Mouse (Mus musculus): Measurements from ENCODE around the gene Fbxl7. TPM values are rescaled to one million over a fixed set of nuclear protein-coding genes. Genes with fewer than 3 reads are reported as not detected.

Gene Fbxl7
- total and polyA plus RNA-seq, 3 experiments, result not detected

DNA sequence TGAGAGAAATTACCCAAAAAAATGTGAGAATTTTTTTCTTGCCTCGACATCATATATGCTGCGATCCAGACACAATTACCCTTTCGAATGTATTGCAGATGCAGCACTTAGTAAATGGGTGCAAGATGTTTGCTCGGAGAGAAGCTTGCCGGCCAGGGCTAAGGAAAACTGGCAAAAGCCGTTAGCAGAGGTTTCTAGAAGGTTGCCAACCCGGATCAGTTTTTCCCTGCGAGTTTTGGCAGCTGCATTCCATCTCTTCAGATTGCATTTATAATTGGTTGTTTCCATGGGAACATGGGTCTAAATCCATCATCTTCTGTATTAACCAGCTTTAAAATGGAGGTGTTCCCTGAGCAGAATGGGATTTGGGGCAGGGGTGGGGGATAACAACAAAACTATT is 240.4 kb downstream of the Fbxl7 start:
- H3K9ac ChIP-seq (ENCODE audit: insufficient read depth, low read depth), result no peak overlapping the region
- no peak for DNase-seq (ENCODE audit: extremely low read depth)
- no peak overlapping the region for H3K27ac ChIP-seq (ENCODE audit: insufficient read depth, low read depth)
- no peaks in the 10 kb centered on the region for H3K27me3 ChIP-seq (replicated peaks)
- dilution Hi-C loops (cut with MboI; ENCODE audit: extremely low pct_ligation_motif_present, extremely low pct_unique_long_range_greater_than_20kb, low sequenced_read_pairs), result no loop called here
- no peak overlapping the region for H3K4me2 ChIP-seq (ENCODE audit: insufficient read depth, low read depth, poor library complexity, severe bottlenecking)
- H3K79me2 ChIP-seq (replicated peaks; ENCODE audit: control insufficient read depth, extremely low read depth, insufficient read depth, poor library complexity, severe bottlenecking), result no peaks in the 10 kb centered on the region
- H3K36me3 ChIP-seq (replicated peaks in 1 of 2; ENCODE audit: control insufficient read depth in 1 of 2, insufficient read depth in 1 of 2, low read length in 1 of 2), result no peaks in the 10 kb centered on the region
- H3K4me3 ChIP-seq (replicated peaks in 1 of 3; ENCODE audit: low read depth in 2 of 3, low read length in 2 of 3, poor library complexity in 1 of 3), result no peak overlapping the region
- in situ Hi-C loops (cut with MboI; ENCODE audit: low pct_ligation_motif_present, low pct_unique_long_range_greater_than_20kb, low sequenced_read_pairs), result no loop called here
- TF ChIP-seq CHD1 (IDR thresholded peaks at IDR 0.05; ENCODE audit: low read depth, low read length) (no peak), USF1 (IDR thresholded peaks at IDR 0.05; ENCODE audit: low read depth, low read length) (no peak), KAT2A (IDR thresholded peaks at IDR 0.05; ENCODE audit: insufficient replicate concordance, low read length) (no peak)
- H3K9me3 ChIP-seq (replicated peaks; ENCODE audit: low read length), result no peaks in the 10 kb centered on the region
- no peaks in the 10 kb centered on the region for H3K4me1 ChIP-seq (ENCODE audit: control insufficient read depth in 1 of 2, insufficient read depth in 2 of 2)

DNA sequence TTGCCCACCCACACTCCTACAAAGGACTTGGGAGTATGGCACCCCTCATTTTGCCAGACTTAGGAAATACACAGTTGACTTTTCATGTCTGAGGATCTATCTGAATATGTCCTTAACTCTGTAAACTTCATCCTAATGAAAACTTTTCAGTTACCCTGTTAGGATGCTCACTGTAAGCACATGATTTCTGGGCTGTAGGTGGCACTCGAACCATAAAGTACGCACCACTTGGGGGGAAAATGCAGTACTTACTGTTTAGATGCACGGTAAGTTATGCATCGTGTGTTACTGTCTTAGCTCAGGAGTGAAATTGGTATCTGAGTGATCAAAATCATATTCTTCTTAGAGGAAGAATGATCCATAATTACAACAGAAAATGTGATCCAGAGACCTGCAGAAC is 252.8 kb downstream of the Fbxl7 start:
- Histone ChIP-seq H3K27ac (ENCODE audit: insufficient read depth, low read depth) (no peak overlapping the region), H3K36me3 (replicated peaks in 1 of 2; ENCODE audit: control insufficient read depth in 1 of 2, insufficient read depth in 1 of 2, low read length in 1 of 2) (no peaks in the 10 kb centered on the region), H3K4me3 (replicated peaks in 1 of 3; ENCODE audit: low read depth in 2 of 3, low read length in 2 of 3, poor library complexity in 1 of 3) (no peak overlapping the region), H3K27me3 (replicated peaks) (no peaks in the 10 kb centered on the region), H3K79me2 (replicated peaks; ENCODE audit: control insufficient read depth, extremely low read depth, insufficient read depth, poor library complexity, severe bottlenecking) (no peaks in the 10 kb centered on the region), H3K9me3 (replicated peaks; ENCODE audit: low read length) (no peaks in the 10 kb centered on the region), H3K4me2 (ENCODE audit: insufficient read depth, low read depth, poor library complexity, severe bottlenecking) (no peak overlapping the region), H3K9ac (ENCODE audit: insufficient read depth, low read depth) (no peak overlapping the region), H3K4me1 (ENCODE audit: control insufficient read depth in 1 of 2, insufficient read depth in 2 of 2) (no peaks in the 10 kb centered on the region)
- dilution Hi-C loops (cut with MboI; ENCODE audit: extremely low pct_ligation_motif_present, extremely low pct_unique_long_range_greater_than_20kb, low sequenced_read_pairs) (no loop called here), in situ Hi-C loops (cut with MboI; ENCODE audit: low pct_ligation_motif_present, low pct_unique_long_range_greater_than_20kb, low sequenced_read_pairs) (no loop called here)
- DNase-seq (ENCODE audit: extremely low read depth), result no peak
- peak in 1 of 2 experiments; percentile 36; a peak in 2 of 4 replicates for TF ChIP-seq CTCF (conservative IDR thresholded peaks at IDR 0.05 in 1 of 2, IDR thresholded peaks at IDR 0.05 in 1 of 2; ENCODE audit: low read depth in 2 of 2, low read length in 2 of 2)
- peak; percentile 35 for TF ChIP-seq RAD21 (IDR thresholded peaks at IDR 0.05; ENCODE audit: low read depth, low read length)
- TF ChIP-seq RCOR1 (conservative IDR thresholded peaks at IDR 0.05; ENCODE audit: low read depth, low read length), result no peak

DNA sequence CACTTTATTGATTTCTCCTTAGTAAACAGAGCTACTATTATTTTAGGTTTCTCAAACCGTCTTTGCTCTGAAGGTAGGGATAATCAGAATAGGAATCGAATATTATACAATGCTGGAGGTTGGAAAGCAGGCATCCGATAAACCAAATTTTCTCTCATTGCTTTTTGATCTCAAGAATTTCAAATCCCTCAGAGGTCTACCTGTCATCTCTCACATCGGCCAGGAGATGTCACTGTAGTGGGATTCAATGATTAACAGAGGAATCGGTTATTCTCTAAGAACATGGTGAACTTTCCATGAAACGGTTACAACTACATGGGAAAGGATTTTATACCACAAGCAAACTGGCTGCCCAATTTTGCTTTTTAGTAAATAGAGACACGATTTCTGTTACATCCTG is 255.7 kb downstream of the Fbxl7 start:
- no peaks in the 10 kb centered on the region for H3K27me3 ChIP-seq (replicated peaks)
- dilution Hi-C loops (cut with MboI; ENCODE audit: extremely low pct_ligation_motif_present, extremely low pct_unique_long_range_greater_than_20kb, low sequenced_read_pairs) (no loop called here), in situ Hi-C loops (cut with MboI; ENCODE audit: low pct_ligation_motif_present, low pct_unique_long_range_greater_than_20kb, low sequenced_read_pairs) (no loop called here)
- no peak overlapping the region for H3K4me2 ChIP-seq (ENCODE audit: insufficient read depth, low read depth, poor library complexity, severe bottlenecking)
- TF ChIP-seq SMC3 (IDR thresholded peaks at IDR 0.05; ENCODE audit: low read depth, low read length) (peak; percentile 38), HCFC1 (IDR thresholded peaks at IDR 0.05; ENCODE audit: low read depth, low read length) (no peak), ZC3H11A (IDR thresholded peaks at IDR 0.05; ENCODE audit: low read depth, low read length) (no peak), MAX (IDR thresholded peaks at IDR 0.05; ENCODE audit: low read length) (no peak), SIN3A (IDR thresholded peaks at IDR 0.05; ENCODE audit: low read length) (no peak), MYC (IDR thresholded peaks at IDR 0.05; ENCODE audit: low read depth, low read length) (no peak), RAD21 (IDR thresholded peaks at IDR 0.05; ENCODE audit: low read depth, low read length) (peak; percentile 18), CTCF (conservative IDR thresholded peaks at IDR 0.05 in 1 of 2, IDR thresholded peaks at IDR 0.05 in 1 of 2; ENCODE audit: low read depth in 2 of 2, low read length in 2 of 2) (peak; percentile 20 to 49; a peak in 2 of 4 replicates), JUN (IDR thresholded peaks at IDR 0.05; ENCODE audit: insufficient read depth, low read depth, low read length) (no peak)
- peak; percentile 35 for DNase-seq (ENCODE audit: extremely low read depth)
- H3K36me3 ChIP-seq (replicated peaks in 1 of 2; ENCODE audit: control insufficient read depth in 1 of 2, insufficient read depth in 1 of 2, low read length in 1 of 2), result no peaks in the 10 kb centered on the region
- no peaks in the 10 kb centered on the region for H3K79me2 ChIP-seq (replicated peaks; ENCODE audit: control insufficient read depth, extremely low read depth, insufficient read depth, poor library complexity, severe bottlenecking)
- H3K4me3 ChIP-seq (replicated peaks in 1 of 3; ENCODE audit: low read depth in 2 of 3, low read length in 2 of 3, poor library complexity in 1 of 3), result no peak overlapping the region
- H3K9me3 ChIP-seq (replicated peaks; ENCODE audit: low read length), result no peaks in the 10 kb centered on the region
- H3K27ac ChIP-seq (ENCODE audit: insufficient read depth, low read depth), result no peak overlapping the region
- no peak overlapping the region for H3K9ac ChIP-seq (ENCODE audit: insufficient read depth, low read depth)
- no peaks in the 10 kb centered on the region for H3K4me1 ChIP-seq (ENCODE audit: control insufficient read depth in 1 of 2, insufficient read depth in 2 of 2)

Data from CH12.LX (cell line).